Mouse (Mus musculus) CH12.LX (cell line): Measurements from ENCODE around the gene Phc1. TPM values are rescaled to one million over a fixed set of nuclear protein-coding genes. Genes with fewer than 3 reads are reported as not detected.

ENCODE experiments used
- DNase-seq: peaks from one replicate; pipeline ENCODE4 v3.0.0-alpha.2; 2013; ENCODE audit errors: extremely low read depth
- H3K27ac ChIP-seq: 2 replicates; pipeline ENCODE4 v1.5.1; 2012; ENCODE audit warnings: low read depth, mild to moderate bottlenecking, control low read depth, moderate library complexity; ENCODE audit not compliant: insufficient read depth
- H3K27me3 ChIP-seq: replicated peaks from 2 replicates; pipeline ENCODE3; 2012; ENCODE audit warnings: inconsistent platforms
- H3K36me3 ChIP-seq, 2 experiments: replicated peaks in 1 of 2; 2 replicates each; pipeline versions ENCODE3 to v1.6.1; 2012; ENCODE audit warnings: inconsistent platforms in 1 of 2, low read length in 1 of 2, mild to moderate bottlenecking in 1 of 2, mixed read lengths in 1 of 2, moderate library complexity in 1 of 2; ENCODE audit not compliant: control insufficient read depth in 1 of 2, insufficient read depth in 1 of 2
- H3K4me1 ChIP-seq, 2 experiments: 2 replicates each; pipeline ENCODE4 v1.6.1; 2012; ENCODE audit warnings: inconsistent platforms in 1 of 2, moderate library complexity in 1 of 2; ENCODE audit not compliant: insufficient read depth in 2 of 2, control insufficient read depth in 1 of 2
- H3K4me2 ChIP-seq: 2 replicates; pipeline ENCODE4 v1.6.1; 2012; ENCODE audit warnings: low read depth, mild to moderate bottlenecking, control low read depth; ENCODE audit not compliant: poor library complexity, insufficient read depth, severe bottlenecking
- H3K4me3 ChIP-seq, 3 experiments: fragments of 150-350 bp in 1 of 3; sonication (generic) in 1 of 3; replicated peaks in 1 of 3; 2 replicates each; pipeline versions ENCODE3 to v1.5.1; 2011 to 2012; ENCODE audit warnings: low read depth in 2 of 3, low read length in 2 of 3, mild to moderate bottlenecking in 2 of 3, moderate library complexity in 2 of 3, control low read depth in 1 of 3, improper control_type of control experiment in 1 of 3, inconsistent platforms in 1 of 3, mixed read lengths in 1 of 3; ENCODE audit not compliant: poor library complexity in 1 of 3
- H3K79me2 ChIP-seq: replicated peaks from 2 replicates; pipeline ENCODE4 v1.6.1; 2012; ENCODE audit warnings: mild to moderate bottlenecking, moderate library complexity; ENCODE audit not compliant: control insufficient read depth, poor library complexity, insufficient read depth, severe bottlenecking; ENCODE audit errors: extremely low read depth
- H3K9ac ChIP-seq: 2 replicates; pipeline ENCODE4 v1.6.1; 2012; ENCODE audit warnings: low read depth, mild to moderate bottlenecking, control low read depth, moderate library complexity; ENCODE audit not compliant: insufficient read depth
- H3K9me3 ChIP-seq: replicated peaks from 2 replicates; pipeline ENCODE3; 2012; ENCODE audit warnings: low read length, inconsistent platforms, mixed read lengths
- CHD1 ChIP-seq: IDR thresholded peaks from 2 replicates; pipeline ENCODE4 v1.6.1; 2012; ENCODE audit warnings: low read depth, low read length, improper control_type of control experiment, inconsistent platforms
- CHD2 ChIP-seq: IDR thresholded peaks from 2 replicates; pipeline ENCODE4 v1.6.1; 2011; ENCODE audit warnings: low read length, improper control_type of control experiment
- E2F4 ChIP-seq: IDR thresholded peaks from 2 replicates; pipeline ENCODE4 v1.6.1; 2011; ENCODE audit warnings: low read depth, low read length, improper control_type of control experiment; ENCODE audit not compliant: insufficient replicate concordance
- ELF1 ChIP-seq: IDR thresholded peaks from 2 replicates; pipeline ENCODE4 v1.6.1; 2014; ENCODE audit warnings: low read depth, mild to moderate bottlenecking, inconsistent platforms, low read length, improper control_type of control experiment
- ETS1 ChIP-seq: conservative IDR thresholded peaks from 2 replicates; pipeline ENCODE4 v1.6.1; 2012; ENCODE audit warnings: low read depth, mild to moderate bottlenecking, inconsistent platforms, low read length, improper control_type of control experiment, moderate library complexity
- GABPA ChIP-seq: IDR thresholded peaks from 2 replicates; pipeline ENCODE4 v1.6.1; 2012; ENCODE audit warnings: low read depth, low read length, improper control_type of control experiment, inconsistent platforms; ENCODE audit not compliant: insufficient replicate concordance
- HCFC1 ChIP-seq: IDR thresholded peaks from 2 replicates; pipeline ENCODE4 v1.6.1; 2012; ENCODE audit warnings: low read depth, mild to moderate bottlenecking, inconsistent platforms, low read length, improper control_type of control experiment
- IRF4 ChIP-seq: IDR thresholded peaks from 2 replicates; pipeline ENCODE4 v1.6.1; 2014; ENCODE audit warnings: low read depth, mild to moderate bottlenecking, inconsistent platforms, low read length, improper control_type of control experiment
- JUN ChIP-seq: IDR thresholded peaks from 2 replicates; pipeline ENCODE4 v1.6.1; 2011; ENCODE audit warnings: low read depth, mild to moderate bottlenecking, low read length, improper control_type of control experiment, moderate library complexity; ENCODE audit not compliant: insufficient read depth
- JUND ChIP-seq: conservative IDR thresholded peaks from 2 replicates; pipeline ENCODE4 v1.6.1; 2011; ENCODE audit warnings: low read depth, low read length, improper control_type of control experiment
- MAX ChIP-seq: IDR thresholded peaks from 2 replicates; pipeline ENCODE4 v1.6.1; 2011; ENCODE audit warnings: low read length, improper control_type of control experiment
- MEF2A ChIP-seq: IDR thresholded peaks from 2 replicates; pipeline ENCODE4 v1.6.1; 2014; ENCODE audit warnings: low read depth, mild to moderate bottlenecking, inconsistent platforms, low read length, improper control_type of control experiment, borderline replicate concordance
- MXI1 ChIP-seq: IDR thresholded peaks from 2 replicates; pipeline ENCODE4 v1.6.1; 2011; ENCODE audit warnings: mild to moderate bottlenecking, low read depth, low read length, improper control_type of control experiment
- MYC ChIP-seq: IDR thresholded peaks from 2 replicates; pipeline ENCODE4 v1.6.1; 2011; ENCODE audit warnings: low read depth, mild to moderate bottlenecking, improper control_type of control experiment, low read length
- NELFE ChIP-seq: IDR thresholded peaks from 2 replicates; pipeline ENCODE4 v1.6.1; 2011; ENCODE audit warnings: low read depth, low read length, improper control_type of control experiment
- NRF1 ChIP-seq: IDR thresholded peaks from 2 replicates; pipeline ENCODE4 v1.6.1; 2014; ENCODE audit warnings: low read depth, mild to moderate bottlenecking, inconsistent platforms, low read length, improper control_type of control experiment, moderate library complexity
- PAX5 ChIP-seq: IDR thresholded peaks from 2 replicates; pipeline ENCODE4 v1.6.1; 2012; ENCODE audit warnings: low read length, inconsistent platforms, mixed read lengths
- POLR2A ChIP-seq: IDR thresholded peaks from 2 replicates; pipeline ENCODE4 v1.6.1; 2011; ENCODE audit warnings: low read depth, mild to moderate bottlenecking, improper control_type of control experiment, low read length
- POLR2AphosphoS2 ChIP-seq: IDR thresholded peaks from 2 replicates; pipeline ENCODE4 v1.6.1; 2011; ENCODE audit warnings: low read depth, low read length, improper control_type of control experiment
- RCOR1 ChIP-seq: conservative IDR thresholded peaks from 2 replicates; pipeline ENCODE4 v1.6.1; 2012; ENCODE audit warnings: low read depth, mild to moderate bottlenecking, inconsistent platforms, low read length, improper control_type of control experiment
- SIN3A ChIP-seq: IDR thresholded peaks from 2 replicates; pipeline ENCODE4 v1.6.1; 2012; ENCODE audit warnings: low read length, improper control_type of control experiment, inconsistent platforms
- SMC3 ChIP-seq: IDR thresholded peaks from 2 replicates; pipeline ENCODE4 v1.6.1; 2011; ENCODE audit warnings: low read depth, low read length, improper control_type of control experiment
- UBTF ChIP-seq: IDR thresholded peaks from 2 replicates; pipeline ENCODE4 v1.6.1; 2012; ENCODE audit warnings: low read depth, mild to moderate bottlenecking, inconsistent platforms, low read length, improper control_type of control experiment, moderate library complexity
- USF2 ChIP-seq: conservative IDR thresholded peaks from 2 replicates; pipeline ENCODE4 v1.6.1; 2011; ENCODE audit warnings: low read depth, low read length, improper control_type of control experiment
- ZC3H11A ChIP-seq: IDR thresholded peaks from 2 replicates; pipeline ENCODE4 v1.6.1; 2012; ENCODE audit warnings: low read depth, mild to moderate bottlenecking, inconsistent platforms, low read length, improper control_type of control experiment
- ZKSCAN1 ChIP-seq: IDR thresholded peaks from 2 replicates; pipeline ENCODE4 v1.6.1; 2012; ENCODE audit warnings: low read depth, inconsistent platforms, low read length, improper control_type of control experiment, borderline replicate concordance
- ZMIZ1 ChIP-seq: IDR thresholded peaks from 2 replicates; pipeline ENCODE4 v1.6.1; 2012; ENCODE audit warnings: low read depth, mild to moderate bottlenecking, inconsistent platforms, low read length, improper control_type of control experiment
- ZNF384 ChIP-seq: IDR thresholded peaks from 2 replicates; pipeline ENCODE4 v1.6.1; 2012; ENCODE audit warnings: low read depth, low read length, improper control_type of control experiment, inconsistent platforms
- dilution Hi-C: fragments of 300-500 bp; cut with MboI; formaldehyde crosslinking; loops from 2 replicates; pipeline ENCODE4 v1.14.3; 2020; ENCODE audit warnings: low sequenced_read_pairs; ENCODE audit not compliant: extremely low pct_unique_long_range_greater_than_20kb, extremely low pct_ligation_motif_present
- in situ Hi-C: fragments of 300-500 bp; cut with MboI; formaldehyde crosslinking; loops from 3 replicates; pipeline ENCODE4 v1.14.3; 2019; ENCODE audit warnings: low sequenced_read_pairs, low pct_ligation_motif_present, low pct_unique_long_range_greater_than_20kb, mixed read lengths
- polyA plus RNA-seq: library from polyadenylated mRNA; unstranded; fragments of >175 nt; gene quantifications from 2 replicates; pipeline ENCODE4 v1.2.1, GENCODE M21; 2012; ENCODE audit warnings: low read depth; ENCODE audit not compliant: insufficient read length
- total RNA-seq, 2 experiments: library from RNA; depleted of rRNA; stranded (reverse); fragments of 300-350 nt in 1 of 2; fragments of >200 nt in 1 of 2; gene quantifications; 2 replicates each; pipeline ENCODE4 v1.2.3; 2012 to 2014

Gene Phc1
- total and polyA plus RNA-seq, 3 experiments, result 2.9 to 13.8 (median 6.5) TPM

DNA sequence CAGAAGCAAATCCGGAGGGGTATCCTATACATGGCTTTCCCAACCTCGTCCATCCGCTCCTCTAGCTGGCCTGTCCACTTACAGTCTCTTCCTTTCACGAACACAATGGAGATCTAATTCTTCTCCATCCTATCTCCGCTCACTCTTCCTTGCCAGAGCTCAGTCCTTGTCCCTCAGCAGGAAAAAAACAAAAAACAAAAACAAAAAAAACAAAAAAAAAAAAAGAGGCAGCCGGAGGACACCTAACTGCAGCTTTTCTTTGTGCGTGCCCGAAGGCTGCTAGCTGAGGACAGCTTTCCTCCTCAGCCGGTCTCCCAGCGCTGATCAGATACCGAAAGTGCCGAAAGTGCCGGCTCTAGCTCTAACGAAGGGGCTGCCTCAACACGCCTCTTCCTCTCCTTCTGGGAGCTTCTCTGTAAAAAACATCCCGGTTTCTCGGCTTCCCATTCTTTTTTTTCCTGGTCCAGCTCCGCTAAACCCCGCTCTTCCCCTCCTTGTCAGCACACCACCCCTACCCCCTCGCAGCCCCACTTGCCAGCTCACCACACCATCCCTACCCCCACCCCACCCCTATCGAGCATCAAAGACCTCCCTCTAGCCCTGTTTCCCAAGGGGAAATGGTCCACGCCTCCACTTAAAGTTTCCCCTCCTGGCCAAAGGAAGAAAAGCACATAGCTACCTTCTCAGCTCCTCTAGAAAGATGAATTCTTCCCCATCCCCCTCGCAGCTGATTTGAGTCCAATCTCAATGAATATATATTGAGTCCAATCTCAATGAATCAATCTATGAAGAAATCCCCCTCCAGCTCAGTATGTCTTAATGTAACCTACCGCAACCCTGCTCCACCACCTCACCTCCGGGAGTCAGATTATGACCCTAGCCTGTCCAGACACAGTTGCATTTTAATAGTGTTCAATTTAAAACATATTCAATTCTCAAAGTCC is 42.8 kb downstream of the Phc1 start:
- H3K4me2 ChIP-seq, result peak overlapping the region; percentile 94
- peaks cover 18 to 36% of the 10 kb centered on the region in 2 experiments for H3K4me1 ChIP-seq
- peak; percentile 72 for DNase-seq
- no peaks in the 10 kb centered on the region for H3K9me3 ChIP-seq
- dilution Hi-C loops (no loop called here), in situ Hi-C loops (no loop called here)
- no peak overlapping the region; the same call in 1 of the 2 replicates for H3K27ac ChIP-seq
- TF ChIP-seq GABPA (no peak), UBTF (0 out of 2 replicates have a peak, but pooled peaks have one; percentile 16), SIN3A (peak; percentile 25; the same call in 1 of the 2 replicates), POLR2A (peak; percentile 43), MAX (peak; percentile 5; the same call in 1 of the 2 replicates), NRF1 (no peak), MXI1 (0 out of 2 replicates have a peak, but pooled peaks have one; percentile 25), IRF4 (peak; percentile 9; the same call in 1 of the 2 replicates)
- no peaks in the 10 kb centered on the region for H3K36me3 ChIP-seq
- H3K27me3 ChIP-seq, result no peaks in the 10 kb centered on the region
- H3K79me2 ChIP-seq, result peaks cover 5% of the 10 kb centered on the region; the same call in 1 of the 2 replicates
- peak overlapping the region; percentile 54 to 78 (median 65) for H3K4me3 ChIP-seq
- H3K9ac ChIP-seq, result peak overlapping the region; percentile 68

DNA sequence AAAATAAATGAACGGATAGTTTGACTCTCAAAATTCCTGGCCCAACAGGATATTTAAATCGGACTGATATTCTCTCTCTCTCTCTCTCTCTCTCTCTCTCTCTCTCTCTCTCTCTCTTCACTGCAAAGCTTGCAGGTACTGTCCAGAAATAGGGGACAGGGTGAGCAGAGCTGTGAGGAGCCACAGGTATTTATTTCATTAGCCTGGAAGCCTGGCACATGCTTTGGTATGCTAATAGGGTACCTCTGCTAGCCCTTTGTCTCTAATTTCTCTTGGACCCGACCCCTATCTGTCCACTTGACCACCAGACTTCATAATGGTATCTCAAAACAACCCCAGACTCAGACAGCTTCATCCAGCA is 43.5 kb downstream of the Phc1 start:
- Histone ChIP-seq H3K27ac (no peak overlapping the region; the same call in 1 of the 2 replicates), H3K4me1 (peaks cover 18 to 37% of the 10 kb centered on the region in 2 experiments), H3K79me2 (peaks cover 5% of the 10 kb centered on the region; the same call in 1 of the 2 replicates), H3K9me3 (no peaks in the 10 kb centered on the region), H3K36me3 (no peaks in the 10 kb centered on the region), H3K4me3 (peak overlapping the region; percentile 54 to 78 (median 65)), H3K4me2 (peak overlapping the region; percentile 94), H3K9ac (peak overlapping the region; percentile 68), H3K27me3 (no peaks in the 10 kb centered on the region)
- in situ Hi-C loops, result no loop called here
- dilution Hi-C loops, result no loop called here
- DNase-seq, result no peak
- no peak for TF ChIP-seq JUN
- TF ChIP-seq ZKSCAN1, result no peak
- no peak for TF ChIP-seq ELF1
- no peak for TF ChIP-seq HCFC1
- TF ChIP-seq UBTF, result no peak
- TF ChIP-seq RCOR1, result no peak
- no peak for TF ChIP-seq GABPA
- no peak for TF ChIP-seq PAX5
- TF ChIP-seq IRF4, result no peak
- 0 out of 2 replicates have a peak, but pooled peaks have one; percentile 12 for TF ChIP-seq JUND
- no peak for TF ChIP-seq MXI1
- TF ChIP-seq ZNF384, result no peak
- 0 out of 2 replicates have a peak, but pooled peaks have one; percentile 38 for TF ChIP-seq ZMIZ1
- TF ChIP-seq E2F4, result no peak
- TF ChIP-seq POLR2A, result no peak
- no peak for TF ChIP-seq MYC
- TF ChIP-seq NELFE, result no peak
- TF ChIP-seq POLR2AphosphoS2, result no peak
- no peak for TF ChIP-seq MAX
- TF ChIP-seq SIN3A, result 0 out of 2 replicates have a peak, but pooled peaks have one; percentile 13
- no peak for TF ChIP-seq USF2
- no peak for TF ChIP-seq MEF2A
- no peak for TF ChIP-seq SMC3
- no peak for TF ChIP-seq ETS1
- no peak for TF ChIP-seq ZC3H11A
- peak; percentile 64; the same call in 1 of the 2 replicates for TF ChIP-seq CHD1
- no peak for TF ChIP-seq CHD2
